Mouse (Mus musculus) large intestine, adult 2 months (tissue): ENCODE results near the gene Nek2. TPM values are rescaled to one million over a fixed set of nuclear protein-coding genes. Genes with fewer than 3 reads are reported as not detected.

Experiments
- DNase-seq: peaks from one replicate; pipeline ENCODE4 v3.0.0-alpha.2; 2012; ENCODE audit warnings: low read depth, low spot score
- WGBS: fragments of 180-500 bp; shearing (Covaris S2); methylation state at CpG from one replicate; pipeline ENCODE4 v1.1.7; 2018; 5-methylcytosine and 5-hydroxymethylcytosine counted together
- polyA plus RNA-seq: library from polyadenylated mRNA; depleted of rRNA; stranded (reverse); fragments of >200 nt; gene quantifications from 2 replicates; pipeline ENCODE4 v1.2.3, GENCODE M21; 2012; rRNA removed

The Nek2 gene
- 9.6 and 10.8 TPM in 2 replicates for polyA plus RNA-seq

DNA sequence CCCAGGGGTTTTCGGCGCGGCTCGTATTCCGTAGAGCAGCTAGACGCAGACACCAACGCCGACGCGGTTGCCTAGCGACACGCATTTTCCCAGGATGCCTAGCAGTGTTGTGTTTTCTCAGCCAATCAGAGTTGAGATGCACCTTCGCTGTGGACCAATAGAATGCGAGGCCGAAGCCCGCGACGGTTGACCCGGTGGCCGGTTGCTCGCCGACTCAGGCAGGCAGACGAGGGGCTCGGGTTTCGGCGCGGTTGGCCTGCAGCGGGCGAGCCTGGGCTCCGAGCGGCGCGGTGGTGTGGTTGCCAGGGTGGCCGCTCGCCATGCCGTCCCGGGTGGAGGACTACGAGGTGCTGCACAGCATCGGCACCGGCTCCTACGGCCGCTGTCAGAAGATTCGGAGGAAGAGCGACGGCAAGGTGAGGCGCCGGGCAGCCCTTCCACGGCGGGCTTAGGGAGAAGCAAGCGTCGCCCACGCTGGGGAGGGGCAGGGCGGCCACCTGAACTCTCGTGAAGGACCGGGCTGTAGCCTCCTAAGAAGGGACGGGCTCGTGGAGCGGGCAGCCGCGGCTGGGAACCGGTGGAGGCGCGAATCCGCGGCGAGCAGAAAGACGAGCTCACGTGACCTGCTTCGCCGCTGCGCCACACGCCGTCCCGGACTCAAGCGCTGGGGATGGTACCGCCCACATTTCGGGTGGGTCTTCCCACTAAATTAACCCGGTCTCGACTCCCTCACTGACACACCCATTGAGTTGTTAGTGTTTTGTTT is at the start of gene Nek2:
Gene Nek2, plus strand, starts transcription at position 119 of the 766 bp plus-strand sequence.
- DNase-seq, result peak; percentile 98
- WGBS, result under 1% methylated on average over 79 of the region's 79 CpGs

DNA sequence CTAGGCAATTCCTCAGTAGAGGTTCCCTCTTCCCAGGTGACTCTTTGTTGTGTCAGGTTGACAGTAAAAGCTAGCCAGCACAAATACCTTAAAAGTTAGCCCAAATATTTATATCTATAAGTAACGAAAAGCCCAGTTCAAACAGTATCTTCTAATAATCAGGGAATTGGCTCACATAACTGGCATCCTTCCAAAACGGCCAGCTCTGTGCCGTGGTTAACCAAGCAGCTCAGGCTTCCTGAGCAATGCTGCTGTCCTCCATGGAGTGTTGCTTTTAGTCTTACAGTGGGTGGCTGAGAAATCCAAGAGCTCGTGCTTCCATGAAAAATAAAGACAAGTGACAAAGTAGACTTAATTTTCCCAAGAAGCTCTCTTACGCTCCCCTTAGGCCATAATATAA is 47.1 kb upstream of the Nek2 start:
- WGBS, result 69% methylated on average over 5 of the region's 5 CpGs

DNA sequence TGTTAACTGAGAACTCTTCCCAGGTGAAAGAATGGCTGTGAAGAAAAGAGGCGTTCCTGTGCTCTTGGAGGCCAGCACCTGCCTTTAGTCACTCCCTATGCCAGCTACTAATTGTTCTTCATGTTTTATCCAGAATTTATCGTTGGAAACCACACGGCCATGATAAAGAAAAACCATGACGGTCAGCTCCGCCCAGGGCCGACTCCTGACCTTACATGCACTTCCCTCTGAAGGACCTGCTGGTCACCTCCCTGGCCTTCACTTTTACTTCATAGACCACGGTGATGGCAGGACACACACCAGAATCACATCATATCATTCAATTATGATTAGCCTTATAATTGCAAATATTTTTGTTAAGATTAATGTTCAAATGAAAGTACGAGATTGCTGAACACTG is 46.1 kb upstream of the Nek2 start:
- WGBS, result 88% methylated on average over 8 of the region's 8 CpGs
- no peak for DNase-seq

More for the DNA sequence above, 47.1 kb upstream of the Nek2 start:
- DNase-seq, result no peak

DNA sequence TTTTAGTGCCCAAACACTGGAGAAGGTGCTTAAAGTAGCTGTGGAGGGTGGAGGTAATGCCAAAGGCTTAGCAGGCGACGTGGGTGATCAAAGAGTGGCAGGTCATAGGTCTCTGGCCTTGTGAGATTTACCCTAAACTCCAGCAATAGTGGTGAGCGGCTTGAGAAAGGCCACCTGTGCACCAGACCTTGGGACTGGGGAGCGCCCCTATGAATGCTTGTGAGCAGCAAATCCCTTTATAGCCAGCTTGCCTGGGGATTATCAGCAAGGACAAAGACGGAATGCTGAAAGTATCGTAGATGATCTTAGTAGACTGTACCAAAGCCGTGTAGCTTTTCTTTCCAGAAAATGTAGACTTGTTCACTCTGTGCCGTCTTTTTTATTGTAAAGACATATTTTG is 43.7 kb upstream of the Nek2 start:
- no peak for DNase-seq
- WGBS, result 82% methylated on average over 8 of the region's 8 CpGs

DNA sequence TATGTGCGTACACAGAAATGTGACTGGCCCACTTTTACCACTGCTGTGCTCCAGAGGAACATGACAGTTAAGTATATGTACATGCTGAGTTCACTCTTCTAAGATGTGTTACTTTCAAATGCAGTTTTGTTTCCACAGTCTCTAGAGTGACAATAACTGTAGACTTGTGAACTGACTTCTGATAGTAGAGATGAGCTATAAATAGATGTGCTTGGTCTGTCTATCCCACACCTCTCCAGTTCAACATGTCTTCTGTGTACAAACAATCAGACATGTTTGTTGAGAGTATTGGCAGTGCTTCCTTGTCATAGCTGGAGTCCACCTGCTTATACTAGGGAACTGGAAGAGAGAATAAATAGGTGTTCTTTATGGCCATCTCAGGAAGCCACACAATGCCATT is 40.8 kb upstream of the Nek2 start:
- 94% methylated on average over 1 of the region's 1 CpGs for WGBS
- DNase-seq, result no peak

DNA sequence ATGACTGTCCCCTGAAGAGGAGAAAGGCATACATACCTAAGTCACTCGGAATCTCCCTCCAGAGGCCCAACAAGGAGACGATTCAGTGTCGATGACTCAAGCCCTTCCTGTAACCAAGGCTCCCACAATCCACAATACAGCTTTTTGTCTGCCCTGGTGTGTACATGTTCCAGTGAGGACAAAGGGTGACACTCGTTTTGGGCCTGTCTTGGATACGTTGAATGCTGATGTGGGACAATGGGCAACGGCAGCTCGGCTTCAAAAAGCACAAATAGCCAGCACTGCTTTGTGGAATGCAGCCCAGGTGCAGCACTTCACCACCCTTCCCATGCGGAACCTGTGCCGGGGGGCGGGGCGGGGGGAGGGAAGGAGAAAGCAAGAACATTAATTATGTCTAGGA is 36.1 kb upstream of the Nek2 start:
- WGBS, result 37% methylated on average over 11 of the region's 11 CpGs
- DNase-seq, result no peak

DNA sequence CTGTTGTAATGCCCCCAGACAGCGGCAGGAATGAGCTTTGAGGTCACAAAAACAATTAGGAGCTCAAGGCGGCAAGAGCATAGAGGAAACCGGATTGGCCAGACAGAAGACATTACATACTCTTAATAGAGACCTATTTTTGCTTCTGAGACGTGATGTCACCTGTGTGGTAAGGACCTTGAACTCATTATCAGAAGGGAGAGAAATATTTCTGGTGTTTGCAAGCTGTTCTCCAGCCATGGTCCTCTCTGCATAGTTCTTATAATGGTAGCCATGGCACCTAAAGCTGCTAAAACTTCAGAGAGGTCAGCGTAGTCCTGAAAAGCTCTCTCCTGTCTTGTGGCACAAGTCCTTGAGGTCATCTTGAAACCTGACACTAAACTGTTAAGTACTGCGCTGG is 35.0 kb upstream of the Nek2 start:
- DNase-seq, result no peak
- WGBS, result 72% methylated on average over 6 of the region's 6 CpGs

DNA sequence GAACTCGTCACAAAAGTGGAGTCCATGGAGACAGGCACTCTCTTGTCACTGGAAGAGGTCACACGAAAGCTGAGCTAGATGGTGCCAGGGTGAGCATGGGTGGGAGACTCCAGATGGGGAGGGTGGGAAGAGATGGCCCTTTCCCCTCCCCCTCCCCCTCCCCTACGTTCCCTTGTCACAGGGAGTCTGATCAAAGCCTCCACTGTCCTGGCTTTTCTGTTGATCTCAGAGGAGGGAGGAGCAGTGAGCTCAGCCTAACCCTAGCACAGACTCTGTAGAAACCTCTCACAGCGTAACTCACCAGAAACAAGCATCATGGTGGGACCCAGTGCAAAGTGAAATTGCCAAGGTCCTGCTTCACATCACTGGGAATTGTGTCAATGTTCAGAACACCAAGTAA is 33.9 kb upstream of the Nek2 start:
- DNase-seq, result no peak
- 66% methylated on average over 4 of the region's 4 CpGs for WGBS

DNA sequence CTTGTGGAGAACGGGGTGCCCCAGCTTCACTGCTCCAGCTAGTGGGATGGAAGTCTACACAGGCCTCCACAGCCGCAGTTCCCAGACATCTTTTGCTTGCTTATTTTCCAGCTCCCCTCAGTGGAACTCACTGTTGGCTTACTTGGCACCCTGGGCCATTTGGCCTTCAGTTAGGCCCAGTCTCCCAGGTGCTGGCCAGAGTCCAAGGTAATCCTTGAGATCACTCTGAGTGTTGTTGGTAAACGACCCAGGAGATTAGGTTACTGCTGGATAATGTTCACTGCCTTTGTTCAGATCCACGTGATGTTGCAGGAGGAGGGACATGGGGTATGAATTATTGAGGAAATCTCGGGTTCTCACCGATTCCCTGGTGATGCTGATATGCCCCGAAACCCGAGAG is 28.3 kb upstream of the Nek2 start:
- DNase-seq, result no peak
- WGBS, result 42% methylated on average over 8 of the region's 8 CpGs

DNA sequence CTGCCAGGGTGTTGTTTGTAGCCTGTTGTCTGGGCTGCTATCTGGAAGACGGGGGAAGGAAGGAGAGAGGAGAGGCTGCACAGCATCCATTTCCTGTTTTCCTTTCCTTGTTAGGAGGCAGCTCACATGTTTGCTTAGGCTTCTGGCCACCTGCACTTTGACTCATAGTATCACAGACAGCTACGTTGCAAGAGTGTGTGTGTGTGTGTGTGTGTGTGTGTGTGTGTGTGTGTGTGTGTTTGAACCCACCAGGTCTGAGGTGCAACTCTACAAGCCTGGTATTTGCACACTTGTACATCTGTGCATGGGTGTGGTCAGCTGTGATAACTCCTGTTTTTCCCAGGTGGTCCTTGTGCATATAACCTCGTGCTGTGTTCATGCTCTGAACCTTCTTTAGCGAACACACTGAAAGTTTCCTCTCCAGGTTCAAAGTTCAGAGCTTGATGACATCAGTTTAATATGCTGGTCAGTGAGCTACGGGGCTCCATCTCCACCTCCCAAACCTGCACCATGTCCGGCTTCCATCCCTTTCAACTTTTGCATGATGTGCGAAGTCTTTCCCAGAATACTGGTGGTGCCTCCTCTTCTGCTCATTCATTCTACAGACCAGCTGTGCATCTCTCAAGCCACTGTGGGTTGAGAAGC is 27.2 kb upstream of the Nek2 start:
- WGBS, result 33% methylated on average over 7 of the region's 7 CpGs

DNA sequence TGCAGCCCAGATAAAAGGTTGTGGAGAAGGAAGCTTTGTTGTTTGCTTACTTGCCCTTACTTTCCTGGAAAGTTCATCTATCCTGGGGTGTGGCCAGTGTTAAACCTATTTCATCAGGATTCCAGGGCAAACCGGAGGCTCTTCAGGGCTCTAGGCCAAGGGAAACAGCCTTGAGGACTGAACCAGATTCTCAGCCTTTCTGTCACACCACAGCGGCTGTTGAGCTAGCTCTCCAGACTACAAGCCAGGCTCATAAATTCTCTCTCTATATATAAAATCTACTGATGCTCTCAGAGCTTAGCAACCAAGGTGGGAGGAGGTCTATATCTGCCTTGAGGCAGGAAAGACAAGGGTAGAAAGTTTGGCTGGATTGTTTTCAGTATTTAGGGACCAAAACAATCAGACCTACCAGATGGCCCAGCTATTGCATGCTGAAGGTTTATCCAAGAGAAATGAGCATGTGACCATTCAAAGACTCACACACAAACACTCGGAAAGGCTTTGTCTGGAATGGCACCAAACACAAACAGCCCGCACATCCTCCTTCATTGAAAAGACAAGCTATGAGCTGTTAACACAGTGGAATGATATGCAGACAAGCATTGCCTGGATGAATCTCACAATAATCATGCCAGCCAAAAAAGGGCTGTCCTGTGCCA is 24.9 kb upstream of the Nek2 start:
- 37% methylated on average over 4 of the region's 4 CpGs for WGBS
- DNase-seq, result no peak

More for the DNA sequence above, 27.2 kb upstream of the Nek2 start:
- no peak for DNase-seq

DNA sequence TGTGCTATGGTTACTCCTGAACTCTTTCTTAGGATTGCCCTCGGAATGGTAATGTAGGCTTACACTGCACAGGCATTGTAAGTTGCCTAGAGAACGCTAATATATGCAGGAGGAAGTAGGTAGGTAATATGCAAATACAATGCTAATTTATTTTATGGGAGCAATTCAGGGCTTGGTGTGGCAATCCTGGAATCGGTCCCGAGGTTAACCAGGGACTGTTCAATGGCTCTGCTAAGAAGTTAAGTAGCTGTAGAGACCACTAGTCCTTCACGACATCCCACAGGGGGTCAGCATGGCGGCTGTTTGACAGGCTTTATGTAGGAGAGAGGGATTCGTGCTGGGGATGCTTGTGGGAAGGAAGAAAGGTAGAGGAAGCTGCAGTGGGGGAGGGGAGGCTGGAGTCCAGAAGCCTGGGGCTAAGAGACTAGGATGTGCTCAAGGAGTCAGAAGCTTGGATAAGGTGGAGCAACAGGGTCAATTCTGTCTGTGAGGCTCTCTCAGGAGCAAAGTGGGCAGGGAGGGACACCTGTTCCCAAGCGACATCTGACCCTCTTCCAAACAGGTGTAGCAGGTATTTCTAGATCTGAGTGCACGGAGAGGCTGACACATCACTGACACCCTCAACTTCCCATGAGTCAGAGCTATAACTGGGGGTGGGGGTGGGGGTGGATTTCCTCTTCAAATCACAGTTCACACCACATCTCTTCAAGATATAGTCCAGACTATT is 19.0 kb upstream of the Nek2 start:
- WGBS, result 20% methylated on average over 9 of the region's 9 CpGs
- DNase-seq, result no peak

DNA sequence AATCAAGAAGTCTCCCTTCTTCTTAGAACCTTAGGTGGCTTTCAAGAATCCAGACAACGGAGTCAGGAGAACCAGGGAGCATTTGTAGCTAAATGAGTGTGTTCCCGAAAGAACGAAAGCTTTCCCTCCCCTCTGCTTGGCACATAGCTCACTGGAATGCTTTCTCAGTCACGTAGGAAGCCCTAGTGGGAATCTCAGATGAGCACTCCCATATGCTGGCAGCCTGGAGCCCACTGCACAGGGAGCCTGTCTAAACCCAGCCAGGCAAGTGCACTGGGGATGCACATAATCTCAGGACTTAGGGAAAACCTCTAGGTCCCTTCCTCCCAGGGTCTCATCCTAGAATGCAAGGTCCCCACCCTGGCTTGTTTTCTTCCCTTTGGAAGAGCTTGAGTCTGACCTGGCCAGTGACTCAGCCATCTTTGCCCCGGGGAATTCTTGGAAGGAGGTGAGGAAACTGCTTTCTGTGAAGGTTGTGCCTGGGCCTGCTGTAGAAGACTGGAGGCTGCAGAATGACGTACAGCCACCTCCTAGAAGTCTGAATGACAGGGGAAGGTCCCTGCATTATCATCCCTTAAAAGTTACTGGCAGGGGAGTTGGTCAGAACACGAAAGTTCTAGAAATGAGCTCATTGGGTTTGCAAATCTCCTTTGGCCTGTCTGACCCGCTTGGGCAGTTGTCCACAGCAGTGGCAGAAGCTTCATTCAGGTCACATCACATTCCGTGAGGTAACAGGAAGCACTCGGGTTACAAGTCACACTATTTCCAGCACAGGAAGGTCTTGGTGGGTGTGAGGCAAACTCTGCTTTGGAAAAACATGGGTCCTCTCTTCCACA is 18.2 kb upstream of the Nek2 start:
- 27% methylated on average over 10 of the region's 10 CpGs for WGBS
- no peak for DNase-seq

DNA sequence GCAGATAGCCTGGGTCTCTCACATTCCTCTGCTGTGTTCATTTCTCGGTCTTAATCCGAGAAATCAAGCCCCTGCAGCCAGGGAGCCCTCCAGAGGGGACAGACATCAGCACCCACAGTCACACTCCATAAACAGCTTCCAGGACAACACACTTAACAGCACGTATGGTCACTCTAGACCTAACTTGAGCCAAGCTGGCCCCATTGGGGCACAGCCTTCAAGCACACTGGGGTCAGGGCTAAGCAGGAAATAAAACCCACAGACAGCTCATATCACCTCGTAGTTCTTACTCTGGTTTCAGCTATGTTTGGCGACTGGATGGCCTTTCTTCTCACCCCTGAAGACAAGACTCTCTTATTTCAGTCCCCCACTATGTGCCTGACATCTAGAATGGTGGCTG is 16.5 kb upstream of the Nek2 start:
- 82% methylated on average over 5 of the region's 5 CpGs for WGBS
- DNase-seq, result no peak

DNA sequence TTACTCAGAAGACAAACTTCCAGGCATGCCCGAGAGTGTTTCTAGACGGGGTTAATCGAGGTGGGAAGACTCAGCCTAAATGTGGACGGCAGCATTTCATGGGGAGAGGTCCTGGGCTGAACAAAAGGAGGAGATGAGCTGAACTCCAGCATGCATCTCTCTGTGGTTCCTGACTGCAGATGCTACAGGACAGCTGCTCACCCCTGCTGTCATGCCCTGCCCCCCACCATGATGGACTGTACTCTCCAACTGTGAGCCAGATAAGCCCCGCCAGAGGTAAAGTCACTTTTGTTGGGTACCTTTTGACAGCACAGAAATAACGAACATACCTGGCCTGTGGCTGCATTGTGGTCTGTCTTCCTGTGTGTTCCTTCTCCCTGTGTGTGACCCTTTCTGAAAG is 15.5 kb upstream of the Nek2 start:
- no peak for DNase-seq
- WGBS, result 89% methylated on average over 6 of the region's 6 CpGs

DNA sequence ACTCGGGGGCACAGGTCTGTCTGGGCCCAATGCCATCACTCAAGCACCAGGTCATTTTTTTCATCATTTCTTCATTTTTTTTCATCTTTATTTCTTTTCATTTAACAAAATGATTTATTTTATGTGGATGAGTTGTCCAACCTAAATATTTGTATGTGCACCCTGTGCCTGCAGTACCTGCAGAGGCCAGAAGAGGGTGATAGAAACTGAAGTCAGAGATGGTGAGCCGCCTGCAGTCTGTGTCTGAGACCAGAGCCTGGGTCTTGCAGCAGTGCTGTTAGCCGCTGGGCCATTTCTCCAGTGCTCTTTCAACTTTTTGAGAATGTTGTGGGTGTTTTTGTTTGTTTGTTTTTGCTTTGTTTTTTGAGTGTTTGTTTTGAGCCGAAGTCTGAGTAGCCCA is 14.5 kb upstream of the Nek2 start:
- no peak for DNase-seq
- 94% methylated on average over 4 of the region's 4 CpGs for WGBS

DNA sequence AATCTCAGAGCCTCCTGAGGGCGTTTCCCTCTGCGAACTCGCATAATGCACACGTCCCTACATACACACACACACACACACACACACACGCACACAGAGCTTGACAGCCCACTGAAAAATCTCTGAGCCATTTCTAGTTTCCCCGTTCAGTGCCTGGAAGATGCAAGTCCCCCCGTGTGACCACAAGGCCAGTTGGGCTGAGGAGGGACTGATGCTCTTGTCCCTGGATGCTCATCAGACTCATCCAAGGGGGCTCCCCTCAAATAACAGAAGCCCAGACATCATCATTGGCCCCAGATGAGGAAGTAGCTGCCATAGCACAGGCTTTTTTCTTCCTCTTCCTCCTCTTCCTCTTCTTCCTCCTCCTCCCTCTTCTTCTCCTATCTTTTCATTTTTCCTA is 13.3 kb upstream of the Nek2 start:
- DNase-seq, result no peak
- WGBS, result 85% methylated on average over 7 of the region's 7 CpGs

DNA sequence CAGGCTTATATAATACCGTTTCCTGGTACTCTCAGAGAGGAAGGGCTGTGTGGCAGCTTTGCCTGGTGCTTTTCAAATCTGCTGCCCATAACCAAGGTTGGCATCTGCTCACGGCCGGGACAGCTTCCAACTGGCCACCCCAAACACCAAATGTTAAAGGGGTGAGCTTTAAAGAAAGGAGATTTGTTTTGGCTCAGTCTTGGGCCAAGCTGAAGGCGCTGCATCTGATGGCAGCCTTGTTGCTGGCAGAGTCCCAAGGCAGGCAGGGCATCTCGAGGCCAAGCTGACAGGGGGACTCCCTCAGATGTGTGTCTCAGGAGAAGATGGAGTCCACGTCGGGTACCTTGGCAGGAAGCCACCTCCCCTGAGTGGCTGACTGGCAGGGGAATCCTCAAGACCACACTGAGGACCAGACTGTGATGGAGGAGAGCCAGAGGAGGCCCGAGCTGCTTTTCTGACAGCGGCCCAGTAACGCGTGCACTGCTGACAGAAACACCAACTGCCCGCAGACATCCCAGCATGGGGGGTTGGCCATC is 12.5 kb upstream of the Nek2 start:
- 56% methylated on average over 12 of the region's 12 CpGs for WGBS
- no peak for DNase-seq

DNA sequence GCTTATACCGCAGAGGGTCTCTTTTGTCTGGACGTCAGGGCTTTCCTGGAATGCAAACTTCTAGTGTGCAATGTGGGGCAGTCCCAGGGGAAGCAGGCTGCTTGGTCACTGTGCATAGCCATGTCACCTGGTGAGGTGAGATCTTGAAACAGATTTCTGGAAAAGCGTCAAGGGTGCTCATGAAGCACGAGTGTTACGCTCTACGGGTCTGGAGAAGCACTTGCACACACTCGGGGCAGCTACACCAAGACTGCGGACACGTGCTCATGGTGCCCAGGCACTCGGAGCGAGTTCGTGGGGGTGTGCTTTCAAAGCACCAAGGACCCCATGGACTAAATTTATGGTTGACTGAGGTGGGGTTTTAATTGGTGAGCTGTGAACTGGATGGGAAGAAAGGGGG is 9.5 kb upstream of the Nek2 start:
- WGBS, result 92% methylated on average over 12 of the region's 12 CpGs
- DNase-seq, result no peak
